Mouse (Mus musculus): ENCODE results near the gene Gpr179. TPM values are rescaled to one million over a fixed set of nuclear protein-coding genes. Genes with fewer than 3 reads are reported as not detected.
"Not testable (repeated sequence)": the region's sequence is repeated elsewhere in the genome, so short reads cannot be mapped to it uniquely, and the experiment has no call there.

Gene Gpr179
- total RNA-seq, 2 experiments from 2014 or later, result 0.18 to 0.37 TPM

DNA sequence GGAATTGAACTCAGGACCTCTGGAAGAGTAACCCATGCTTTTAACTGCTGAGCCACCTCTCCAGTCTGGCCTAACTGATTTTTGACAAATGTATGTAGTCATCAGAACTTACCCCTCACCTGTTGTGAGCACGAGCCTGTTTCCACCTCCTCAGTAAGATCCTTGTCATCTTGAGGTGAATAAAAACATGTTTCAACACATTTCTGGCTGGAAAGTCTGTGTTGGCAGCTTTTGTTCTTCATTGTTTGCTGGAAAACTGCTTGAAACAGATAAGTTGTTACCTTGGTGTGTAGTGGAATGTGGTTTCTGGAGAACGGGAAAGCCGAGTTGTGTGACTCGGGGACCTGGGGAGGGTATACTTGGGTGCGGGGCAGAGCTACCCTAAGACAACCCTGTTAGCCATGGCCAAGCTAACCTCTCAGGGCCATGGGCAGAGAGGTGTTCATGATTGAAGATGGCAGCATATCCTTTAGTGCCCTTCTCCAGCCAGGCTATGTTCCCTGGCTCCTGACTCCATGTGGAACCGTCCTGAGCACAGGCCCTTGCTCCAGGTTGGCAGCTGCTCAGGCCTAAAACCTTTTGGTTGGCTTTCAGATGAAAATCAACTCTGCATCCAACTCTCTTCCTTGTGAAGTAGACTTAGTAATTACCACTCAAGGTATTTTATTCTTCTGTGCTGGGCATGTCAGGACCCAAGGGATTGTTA is 20.4 kb upstream of the Gpr179 start:
- Histone ChIP-seq H3K27ac (no peak overlapping the region), H3K4me3 (no peak overlapping the region)
- intact Hi-C loops (cut with DNase I), result no loop called here
- no peak for TF ChIP-seq CTCF (IDR thresholded peaks at IDR 0.05)
- DNase-seq (ENCODE audit: extremely low spot score in 1 of 2, low spot score in 2 of 2), result no peak

DNA sequence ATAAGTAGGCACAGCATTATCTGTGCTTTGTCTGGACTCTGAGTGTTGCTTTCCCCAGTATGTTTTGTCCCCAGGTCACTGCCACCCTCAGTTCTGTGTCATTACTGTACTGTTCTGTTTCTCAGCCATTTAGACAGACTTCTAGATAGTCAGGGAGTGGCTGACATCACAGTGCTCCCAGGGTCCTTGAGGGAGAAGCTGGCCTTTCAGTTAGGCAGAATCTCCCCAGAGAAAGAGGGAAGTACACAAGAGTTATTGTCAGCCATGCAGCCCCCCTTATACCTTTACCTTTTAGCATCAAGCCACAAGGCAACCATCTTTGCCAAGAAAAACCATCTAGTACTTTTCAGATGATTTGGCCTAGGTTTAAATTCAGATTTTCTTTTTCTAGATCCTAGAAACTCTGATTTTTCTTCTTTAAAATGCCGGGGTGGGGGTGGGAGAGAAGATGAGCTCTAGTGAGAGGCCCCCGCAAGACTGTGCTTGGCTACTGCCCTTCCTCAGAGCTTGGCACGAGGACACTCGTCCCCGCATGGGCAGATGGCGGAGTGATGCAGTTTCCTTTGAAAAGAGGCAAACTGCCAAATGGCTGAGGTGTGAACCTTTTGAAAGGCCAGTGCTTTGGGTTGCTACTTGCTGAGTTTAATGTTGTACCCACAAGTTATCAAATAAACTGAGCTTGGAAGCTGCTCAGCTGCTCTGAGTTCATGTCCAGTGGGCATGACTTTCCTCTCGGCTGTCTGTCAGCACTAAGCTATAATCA is 18.6 kb upstream of the Gpr179 start:
- intact Hi-C loops (cut with DNase I), result no loop called here
- no peak for TF ChIP-seq CTCF (IDR thresholded peaks at IDR 0.05)
- peak; percentile 33 to 72 for DNase-seq (ENCODE audit: extremely low spot score in 1 of 2, low spot score in 2 of 2)
- Histone ChIP-seq H3K27ac (no peak overlapping the region; the same call in 1 of the 2 replicates), H3K4me3 (no peak overlapping the region)

DNA sequence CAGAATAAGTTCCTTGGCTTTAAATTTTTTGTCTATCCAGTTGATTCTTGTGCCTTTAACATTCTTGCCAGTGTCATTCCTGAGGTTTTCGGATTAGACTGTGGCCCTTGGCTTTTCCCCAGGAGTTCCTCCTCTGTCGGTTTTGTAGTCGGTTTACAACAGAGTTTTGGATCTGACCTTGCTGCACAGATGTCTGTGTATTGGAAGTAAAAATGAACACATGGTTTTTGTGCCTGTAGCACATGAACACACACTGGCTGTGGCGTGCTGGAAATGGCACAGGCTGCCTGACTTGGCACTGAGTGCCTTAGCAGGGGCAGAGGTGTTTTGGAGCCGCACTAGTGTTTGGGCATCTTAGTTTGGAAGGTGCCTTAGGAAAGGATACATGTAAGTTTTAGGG is 16.6 kb upstream of the Gpr179 start:
- TF ChIP-seq CTCF (IDR thresholded peaks at IDR 0.05), result no peak
- intact Hi-C loops (cut with DNase I), result loop anchor here (10.0 kb wide), 1 partner anchor 256 kb away; the partner anchor contains the start of gene Epop
- DNase-seq (ENCODE audit: extremely low spot score in 1 of 2, low spot score in 2 of 2), result no peak
- H3K27ac ChIP-seq, result no peak overlapping the region
- H3K4me3 ChIP-seq, result no peak overlapping the region

DNA sequence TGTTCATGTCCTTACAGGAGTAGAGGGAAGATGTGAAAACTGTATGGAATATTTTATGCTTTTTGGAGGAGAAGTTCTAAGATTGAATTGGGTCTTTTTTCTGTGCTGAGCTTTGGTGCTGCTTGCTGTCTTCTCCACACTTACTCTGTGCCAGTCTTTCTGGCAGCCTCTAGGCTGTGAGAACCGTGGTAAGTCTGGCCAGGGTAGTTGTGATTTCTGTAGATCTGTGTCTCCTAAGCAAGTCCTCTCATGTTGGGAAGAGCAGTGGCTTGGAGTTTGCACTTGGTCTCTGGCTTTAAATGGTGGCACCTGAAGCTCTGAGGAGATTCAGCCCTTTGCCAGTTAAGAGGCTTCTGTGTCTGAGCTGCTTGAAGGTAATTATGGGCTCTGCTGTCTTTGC is 13.7 kb upstream of the Gpr179 start:
- intact Hi-C loops (cut with DNase I), result loop anchor here (10.0 kb wide), 1 partner anchor 259 kb away; the partner anchor contains the start of gene Epop
- Histone ChIP-seq H3K27ac (peak overlapping the region; percentile 9; the same call in 1 of the 2 replicates), H3K4me3 (peak overlapping the region; percentile 40)

DNA sequence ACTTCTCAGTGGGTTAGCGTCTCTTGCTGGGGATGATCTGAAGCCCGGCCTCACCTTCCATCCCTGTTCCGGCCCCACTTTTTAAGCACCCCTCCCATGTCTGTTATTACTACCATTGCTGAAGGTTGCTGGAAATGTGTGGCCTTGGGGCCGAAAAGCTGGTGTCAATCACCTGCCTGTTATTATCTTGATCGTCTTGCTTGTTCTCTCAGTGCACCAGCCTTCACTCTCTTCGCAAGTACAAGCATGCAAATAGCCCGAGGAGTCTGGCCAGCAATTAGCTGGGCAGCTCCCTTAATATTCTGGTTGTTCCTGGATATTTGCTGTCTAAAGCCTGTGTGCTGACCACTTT is 11.7 kb upstream of the Gpr179 start:
- TF ChIP-seq CTCF (IDR thresholded peaks at IDR 0.05), result no peak
- Histone ChIP-seq H3K4me3 (peak overlapping the region; percentile 97), H3K27ac (peak overlapping the region; percentile 94; the same call in 1 of the 2 replicates)
- DNase-seq (ENCODE audit: extremely low spot score in 1 of 2, low spot score in 2 of 2), result no peak
- intact Hi-C loops (cut with DNase I), result loop anchor here (2.0 to 10.0 kb wide), 2 partner anchors 37 to 261 kb away; partner anchors contain the start of gene Epop

More for the DNA sequence above, 13.7 kb upstream of the Gpr179 start:
- no peak for DNase-seq (ENCODE audit: extremely low spot score in 1 of 2, low spot score in 2 of 2)
- TF ChIP-seq CTCF (IDR thresholded peaks at IDR 0.05), result no peak

DNA sequence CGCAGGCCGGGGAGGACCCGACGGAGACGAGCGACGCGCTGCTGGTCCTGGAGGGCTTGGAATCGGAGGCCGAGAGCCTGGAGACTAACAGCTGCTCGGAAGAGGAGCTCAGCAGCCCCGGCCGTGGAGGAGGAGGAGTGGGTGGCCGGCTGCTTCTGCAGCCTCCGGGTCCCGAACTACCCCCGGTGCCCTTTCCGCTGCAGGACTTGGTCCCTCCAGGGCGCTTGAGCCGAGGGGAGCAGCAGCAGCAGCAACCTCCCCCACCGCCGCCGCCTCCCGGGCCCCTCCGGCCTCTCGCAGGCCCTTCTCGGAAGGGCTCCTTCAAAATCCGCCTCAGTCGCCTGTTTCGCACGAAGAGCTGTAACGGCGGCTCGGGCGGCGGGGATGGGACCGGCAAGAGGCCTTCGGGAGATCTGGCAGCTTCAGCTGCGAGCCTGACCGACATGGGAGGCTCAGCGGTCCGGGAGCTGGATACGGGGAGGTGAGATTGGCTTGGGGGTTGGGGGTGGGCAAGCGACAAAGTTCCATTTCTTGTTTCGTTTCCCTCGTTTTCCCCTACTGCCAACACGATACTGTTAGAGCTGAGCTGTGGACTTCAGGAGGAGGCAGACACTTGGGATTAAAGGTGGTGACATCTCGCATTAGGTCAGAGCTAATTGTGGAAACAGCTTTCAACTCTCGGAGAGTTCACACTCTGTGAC is 11.2 kb upstream of the Gpr179 start:
- TF ChIP-seq CTCF (IDR thresholded peaks at IDR 0.05), result no peak
- intact Hi-C loops (cut with DNase I), result loop anchor here (2.0 to 10.0 kb wide), 2 partner anchors 38 to 262 kb away; partner anchors contain the start of gene Epop
- DNase-seq (ENCODE audit: extremely low spot score in 1 of 2, low spot score in 2 of 2), result peak; percentile 28 to 33
- Histone ChIP-seq H3K4me3 (peak overlapping the region; percentile 97), H3K27ac (peak overlapping the region; percentile 94)

DNA sequence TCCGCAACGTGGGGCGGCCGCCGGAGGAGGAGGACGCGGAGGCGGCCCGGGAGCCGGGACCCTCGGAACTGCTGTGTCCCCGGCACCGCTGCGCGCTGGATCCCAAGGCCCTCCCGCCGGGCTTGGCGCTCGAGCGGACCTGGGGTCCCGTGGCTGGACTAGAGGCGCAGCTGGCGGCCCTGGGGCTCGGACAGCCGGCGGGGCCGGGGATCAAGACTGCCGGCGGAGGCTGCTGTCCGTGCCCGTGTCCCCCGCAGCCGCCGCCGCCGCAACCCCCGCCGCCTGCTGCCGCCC is 10.7 kb upstream of the Gpr179 start:
- peak; percentile 28 to 32 for DNase-seq (ENCODE audit: extremely low spot score in 1 of 2, low spot score in 2 of 2)
- intact Hi-C loops (cut with DNase I), result loop anchor here (2.0 to 10.0 kb wide), 2 partner anchors 38 to 262 kb away; partner anchors contain the start of gene Epop
- H3K27ac ChIP-seq, result peak overlapping the region; percentile 94
- peak overlapping the region; percentile 97 for H3K4me3 ChIP-seq
- TF ChIP-seq CTCF (IDR thresholded peaks at IDR 0.05), result no peak

DNA sequence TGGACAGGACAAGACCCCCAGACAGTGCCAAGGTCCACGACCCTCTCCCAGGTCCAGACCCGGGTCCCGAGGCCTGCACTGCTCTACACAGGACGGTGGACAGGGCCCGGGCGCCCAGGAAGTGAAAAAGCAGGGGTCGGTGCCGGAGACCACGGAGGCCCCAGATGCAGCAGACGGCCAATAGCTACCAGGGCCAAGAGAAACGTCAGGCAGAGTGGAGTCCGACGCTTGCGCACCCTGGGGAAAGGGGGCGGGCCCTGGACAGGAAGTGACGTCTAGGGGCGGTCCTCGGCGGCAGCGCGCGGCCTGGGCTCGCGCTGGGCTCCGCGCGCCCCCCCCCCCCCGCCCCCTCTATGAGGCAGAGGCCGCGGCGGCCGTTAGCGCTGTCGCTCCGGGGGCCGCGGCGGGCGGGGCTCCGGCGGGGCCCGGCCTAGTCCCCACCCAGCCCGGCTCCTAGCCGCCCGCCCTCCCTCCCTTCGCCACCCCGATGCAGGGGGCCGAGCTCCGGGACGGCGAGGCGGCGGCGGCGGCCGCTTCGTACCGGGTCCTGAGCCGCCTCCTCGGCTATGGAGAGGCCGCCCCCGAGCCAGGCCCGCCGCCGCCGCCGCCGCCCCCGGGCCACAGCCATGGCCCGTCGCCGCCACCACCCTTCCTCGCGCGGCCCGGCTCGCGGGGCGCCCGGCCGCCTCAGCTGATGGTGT is 10.2 kb upstream of the Gpr179 start, which contains the start of gene Socs7:
Gene Socs7 (plus strand): TSS at position 604 of the 701 bp plus-strand sequence.
- H3K4me3 ChIP-seq, result peak within 1 kb of the TSS; percentile 97
- TF ChIP-seq CTCF (IDR thresholded peaks at IDR 0.05), result no peak
- intact Hi-C loops (cut with DNase I), result loop anchor here (2.0 to 10.0 kb wide), 3 partner anchors 39 to 263 kb away; partner anchors contain the start of gene Epop
- H3K27ac ChIP-seq, result peak within 1 kb of the TSS; percentile 94
- peak; percentile 94 for DNase-seq (ENCODE audit: extremely low spot score in 1 of 2, low spot score in 2 of 2)

DNA sequence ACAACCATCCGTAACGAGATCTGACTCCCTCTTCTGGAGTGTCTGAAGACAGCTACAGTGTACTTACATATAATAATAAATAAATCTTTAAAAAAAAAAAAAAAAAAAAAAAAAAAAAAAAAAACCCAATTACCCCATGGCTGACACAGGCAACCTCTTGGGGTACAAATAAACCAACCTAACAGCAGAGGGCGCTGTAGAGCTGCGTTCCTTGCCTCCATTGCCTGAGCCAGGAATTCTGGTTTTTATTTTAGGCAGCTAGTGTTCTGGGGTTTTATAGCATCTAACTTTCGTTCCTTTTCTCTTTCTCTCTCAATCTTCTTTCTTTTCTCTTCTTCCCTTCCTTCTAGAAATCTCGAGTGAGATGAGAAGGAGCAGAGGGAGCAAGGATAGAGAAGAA is 5.8 kb upstream of the Gpr179 start:
- DNase-seq (ENCODE audit: extremely low spot score in 1 of 2, low spot score in 2 of 2), result peak; percentile 69 to 74
- not testable (repeated sequence) for H3K4me3 ChIP-seq, H3K27ac ChIP-seq
- peak; percentile 70 for TF ChIP-seq CTCF (IDR thresholded peaks at IDR 0.05)
- intact Hi-C loops (cut with DNase I), result loop anchor here (1.0 kb wide), 1 partner anchor 43 kb away; no protein-coding TSS in a partner anchor

DNA sequence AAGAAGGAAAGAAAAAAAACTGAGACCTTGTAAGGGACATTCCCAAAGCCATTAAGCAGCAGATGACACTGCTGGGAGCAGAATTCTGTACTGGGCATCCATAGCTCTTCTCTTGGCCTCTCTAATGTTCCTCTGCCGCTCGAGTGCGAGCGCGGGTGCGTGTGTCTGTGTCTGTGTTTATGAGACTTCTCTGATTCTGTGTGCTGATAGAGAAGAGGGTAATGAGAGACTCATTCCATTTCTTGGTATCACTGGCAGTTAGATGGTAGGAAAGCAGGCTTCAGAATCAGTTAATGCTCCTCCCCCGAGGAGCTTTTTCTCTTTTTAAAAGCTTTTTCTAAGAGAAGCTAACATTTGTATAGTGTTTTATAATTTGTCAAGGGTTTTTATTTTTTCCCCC is 3.4 kb upstream of the Gpr179 start:
- TF ChIP-seq CTCF (IDR thresholded peaks at IDR 0.05), result no peak
- Histone ChIP-seq H3K27ac (no peak overlapping the region), H3K4me3 (no peak overlapping the region)
- intact Hi-C loops (cut with DNase I), result no loop called here
- DNase-seq (ENCODE audit: extremely low spot score in 1 of 2, low spot score in 2 of 2), result no peak

DNA sequence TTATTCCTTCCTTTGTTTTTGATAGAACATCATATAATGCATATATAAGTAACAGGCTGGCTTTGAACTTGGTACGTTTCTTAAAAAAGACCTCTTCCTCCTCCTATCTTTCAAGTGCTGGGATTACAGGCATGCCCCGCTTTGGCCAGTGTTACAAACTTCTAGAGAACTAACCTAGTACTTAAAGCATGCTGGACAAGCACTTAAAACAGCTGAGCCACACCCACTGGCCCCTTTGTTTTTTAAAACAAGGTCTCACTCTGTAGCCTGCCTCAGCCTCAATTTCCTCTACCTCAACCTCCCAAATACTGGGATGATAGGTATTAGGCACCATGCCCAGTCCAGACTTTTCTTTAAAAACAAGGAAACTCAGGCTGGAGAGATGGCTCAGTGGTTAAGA is 2.8 kb upstream of the Gpr179 start:
- TF ChIP-seq CTCF (IDR thresholded peaks at IDR 0.05), result no peak
- no peak overlapping the region for H3K27ac ChIP-seq
- H3K4me3 ChIP-seq, result no peak overlapping the region
- intact Hi-C loops (cut with DNase I), result no loop called here
- DNase-seq (ENCODE audit: extremely low spot score in 1 of 2, low spot score in 2 of 2), result no peak

Data from left cerebral cortex, adult 2 months (tissue).